Mouse (Mus musculus): ENCODE measurements at regions not wholly inside any gene's neighbourhood (a gene's known extent, or its start where the extent isn't known, plus 50 kb on each side); places are given as distances from the start of the nearest gene placed in this dataset.
"Not testable (repeated sequence)": the region's sequence is repeated elsewhere in the genome, so short reads cannot be mapped to it uniquely, and the experiment has no call there.

- intact Hi-C loops (cut with DNase I), result no loop called here
- DNase-seq, result no peak
Observed at GRCm38 (mm10) chr10:6182400-6182799, 260.2 kb upstream of the Rgs17 start.

DNA sequence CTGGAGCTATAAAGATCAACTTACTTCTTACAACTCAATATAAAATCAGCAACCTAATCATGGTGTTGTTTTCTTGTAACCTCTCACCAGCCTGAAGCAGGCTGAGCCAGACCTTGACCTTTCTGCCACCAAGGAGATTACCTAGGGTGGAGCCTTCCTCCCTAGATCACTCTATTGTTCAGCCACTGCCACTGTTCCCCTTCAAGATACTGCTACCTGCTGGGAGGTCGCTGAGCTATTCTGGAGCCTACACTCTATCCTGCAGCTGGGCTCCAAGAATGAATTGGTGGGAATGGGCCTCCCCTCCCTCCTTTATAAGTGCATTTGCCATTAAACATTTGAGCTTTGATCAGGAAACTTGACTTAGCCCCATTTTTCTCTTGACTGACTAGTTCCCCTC is 242.1 kb upstream of the Rgs17 start:
- DNase-seq; intact Hi-C loops (cut with DNase I): not testable (repeated sequence)

GRCm38 (mm10) chr10:6156941-6157340 is 234.7 kb upstream of the Rgs17 start:
- no peak for DNase-seq
- intact Hi-C loops (cut with DNase I), result no loop called here

GRCm38 (mm10) chr10:6134091-6134490 is 211.9 kb upstream of the Rgs17 start:
- DNase-seq, result no peak
- intact Hi-C loops (cut with DNase I), result no loop called here

DNA sequence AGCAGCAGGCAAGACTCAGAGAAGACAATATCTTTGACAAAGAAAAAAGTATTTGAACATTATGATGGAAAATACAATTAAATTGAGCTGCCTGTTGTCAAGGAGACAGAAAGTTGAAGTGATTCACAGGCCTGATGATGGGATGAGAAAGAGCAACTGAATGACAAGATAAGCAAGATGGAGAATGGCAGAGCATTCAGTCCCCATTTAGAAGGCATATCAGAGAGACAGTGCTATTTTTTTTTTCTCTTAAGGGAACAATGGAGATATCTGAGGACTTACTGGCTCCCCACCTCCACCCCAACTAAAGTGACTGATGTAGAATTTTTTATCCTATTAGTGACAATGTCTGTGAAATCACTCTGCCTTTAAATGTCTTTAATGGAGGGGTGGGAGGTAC is 202.2 kb upstream of the Rgs17 start:
- not testable (repeated sequence) for DNase-seq
- intact Hi-C loops (cut with DNase I), result loop anchor here (10.0 kb wide), 1 partner anchor 270 kb away; no protein-coding TSS in a partner anchor

GRCm38 (mm10) chr10:6114883-6115622 is 192.9 kb upstream of the Rgs17 start:
- DNase-seq, result peak in 1 of 2 experiments; percentile 31
- intact Hi-C loops (cut with DNase I), result no loop called here
